Mouse (Mus musculus): Measurements from ENCODE around the gene 1700007K13Rik. TPM values are rescaled to one million over a fixed set of nuclear protein-coding genes. Genes with fewer than 3 reads are reported as not detected.

1700007K13Rik gene
- total and polyA plus RNA-seq, 3 experiments = 0.74 to 0.98 TPM; not detected in 1

DNA sequence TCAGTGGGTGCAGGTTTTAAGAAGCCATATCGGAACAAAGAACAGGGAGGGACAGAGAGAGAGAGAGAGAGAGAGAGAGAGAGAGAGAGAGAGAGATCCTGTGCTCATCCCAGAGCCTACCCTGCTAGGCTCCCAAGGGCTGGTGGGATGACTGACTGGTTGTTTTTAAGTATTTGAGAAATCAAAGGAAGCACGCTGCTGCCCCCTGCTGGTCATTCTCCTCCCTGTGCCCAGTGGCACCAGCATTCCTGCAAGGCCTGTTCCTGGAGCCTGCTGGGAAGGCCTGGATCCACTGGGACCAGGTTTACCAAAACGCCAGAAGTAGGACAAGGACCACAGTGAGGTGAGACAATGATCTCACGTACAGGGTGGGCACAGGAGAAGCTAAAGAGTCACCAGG lies 46.2 kb downstream of the 1700007K13Rik start:
- H3K79me2 ChIP-seq (replicated peaks; ENCODE audit: control insufficient read depth, extremely low read depth, insufficient read depth, poor library complexity, severe bottlenecking) = no peaks in the 10 kb centered on the region
- no peaks in the 10 kb centered on the region for H3K36me3 ChIP-seq (replicated peaks in 1 of 2; ENCODE audit: control insufficient read depth in 1 of 2, insufficient read depth in 1 of 2, low read length in 1 of 2)
- no peak overlapping the region for H3K4me3 ChIP-seq (replicated peaks in 1 of 3; ENCODE audit: low read depth in 2 of 3, low read length in 2 of 3, poor library complexity in 1 of 3)
- TF ChIP-seq SMC3 (IDR thresholded peaks at IDR 0.05; ENCODE audit: low read depth, low read length) (peak; percentile 65), ZNF384 (IDR thresholded peaks at IDR 0.05; ENCODE audit: low read depth, low read length) (peak; percentile 52; the same call in 1 of the 2 replicates), ETS1 (conservative IDR thresholded peaks at IDR 0.05; ENCODE audit: low read depth, low read length) (no peak), ZKSCAN1 (IDR thresholded peaks at IDR 0.05; ENCODE audit: borderline replicate concordance, low read depth, low read length) (no peak), CTCF (conservative IDR thresholded peaks at IDR 0.05 in 1 of 2, IDR thresholded peaks at IDR 0.05 in 1 of 2; ENCODE audit: low read depth in 2 of 2, low read length in 2 of 2) (peak; percentile 75 to 84), RAD21 (IDR thresholded peaks at IDR 0.05; ENCODE audit: low read depth, low read length) (peak; percentile 70), ZC3H11A (IDR thresholded peaks at IDR 0.05; ENCODE audit: low read depth, low read length) (no peak)
- no peak overlapping the region for H3K9ac ChIP-seq (ENCODE audit: insufficient read depth, low read depth)
- peaks cover 44% of the 10 kb centered on the region for H3K27me3 ChIP-seq (replicated peaks)
- peak; percentile 58 for DNase-seq (ENCODE audit: extremely low read depth)
- H3K4me2 ChIP-seq (ENCODE audit: insufficient read depth, low read depth, poor library complexity, severe bottlenecking) = no peak overlapping the region
- no peaks in the 10 kb centered on the region for H3K9me3 ChIP-seq (replicated peaks; ENCODE audit: low read length)
- in situ Hi-C loops (cut with MboI; ENCODE audit: low pct_ligation_motif_present, low pct_unique_long_range_greater_than_20kb, low sequenced_read_pairs) = loop anchor here (5.0 kb wide), 1 partner anchor 118 kb away; no protein-coding TSS in a partner anchor
- H3K4me1 ChIP-seq (ENCODE audit: control insufficient read depth in 1 of 2, insufficient read depth in 2 of 2) = 0 out of 4 replicates have a peak, but pooled peaks cover 0 to 3% of the 10 kb centered on the region in 2 experiments
- dilution Hi-C loops (cut with MboI; ENCODE audit: extremely low pct_ligation_motif_present, extremely low pct_unique_long_range_greater_than_20kb, low sequenced_read_pairs) = no loop called here
- H3K27ac ChIP-seq (ENCODE audit: insufficient read depth, low read depth) = no peak overlapping the region

DNA sequence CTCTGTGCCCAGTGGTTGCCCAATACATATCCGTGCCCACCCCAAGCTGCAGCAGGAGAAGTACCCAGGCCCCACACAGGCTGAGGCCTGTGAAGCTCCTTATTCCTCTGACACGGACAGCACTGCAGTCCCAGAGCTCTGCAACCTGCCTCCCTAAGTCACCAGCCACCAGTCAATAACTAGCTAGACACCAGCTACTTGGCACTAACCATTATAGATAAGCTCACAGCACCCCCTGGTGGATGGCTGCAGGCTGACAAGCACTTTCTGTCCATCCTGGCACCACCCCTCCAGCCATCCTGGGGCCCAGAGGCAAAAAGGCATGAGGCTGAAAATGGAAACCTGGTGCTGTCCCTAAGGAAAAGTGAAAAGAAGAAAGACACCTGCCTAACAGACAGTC lies 48.1 kb downstream of the 1700007K13Rik start:
- Histone ChIP-seq H3K27ac (ENCODE audit: insufficient read depth, low read depth) (no peak overlapping the region), H3K4me2 (ENCODE audit: insufficient read depth, low read depth, poor library complexity, severe bottlenecking) (no peak overlapping the region), H3K9me3 (replicated peaks; ENCODE audit: low read length) (no peaks in the 10 kb centered on the region), H3K36me3 (replicated peaks in 1 of 2; ENCODE audit: control insufficient read depth in 1 of 2, insufficient read depth in 1 of 2, low read length in 1 of 2) (no peaks in the 10 kb centered on the region), H3K9ac (ENCODE audit: insufficient read depth, low read depth) (no peak overlapping the region), H3K4me1 (ENCODE audit: control insufficient read depth in 1 of 2, insufficient read depth in 2 of 2) (0 out of 4 replicates have a peak, but pooled peaks cover 0 to 3% of the 10 kb centered on the region in 2 experiments), H3K79me2 (replicated peaks; ENCODE audit: control insufficient read depth, extremely low read depth, insufficient read depth, poor library complexity, severe bottlenecking) (no peaks in the 10 kb centered on the region), H3K4me3 (replicated peaks in 1 of 3; ENCODE audit: low read depth in 2 of 3, low read length in 2 of 3, poor library complexity in 1 of 3) (no peak overlapping the region), H3K27me3 (replicated peaks) (peaks cover 38% of the 10 kb centered on the region)
- dilution Hi-C loops (cut with MboI; ENCODE audit: extremely low pct_ligation_motif_present, extremely low pct_unique_long_range_greater_than_20kb, low sequenced_read_pairs) = no loop called here
- peak; percentile 84 for DNase-seq (ENCODE audit: extremely low read depth)
- TF ChIP-seq CTCF (conservative IDR thresholded peaks at IDR 0.05 in 1 of 2, IDR thresholded peaks at IDR 0.05 in 1 of 2; ENCODE audit: low read depth in 2 of 2, low read length in 2 of 2) (peak; percentile 63 to 95), ZC3H11A (IDR thresholded peaks at IDR 0.05; ENCODE audit: low read depth, low read length) (peak; percentile 44), SMC3 (IDR thresholded peaks at IDR 0.05; ENCODE audit: low read depth, low read length) (peak; percentile 90), E2F4 (IDR thresholded peaks at IDR 0.05; ENCODE audit: insufficient replicate concordance, low read depth, low read length) (no peak), POLR2A (IDR thresholded peaks at IDR 0.05; ENCODE audit: low read depth, low read length) (no peak), HCFC1 (IDR thresholded peaks at IDR 0.05; ENCODE audit: low read depth, low read length) (no peak), NRF1 (IDR thresholded peaks at IDR 0.05; ENCODE audit: low read depth, low read length) (no peak), NELFE (IDR thresholded peaks at IDR 0.05; ENCODE audit: low read depth, low read length) (peak; percentile 12; the same call in 1 of the 2 replicates), RAD21 (IDR thresholded peaks at IDR 0.05; ENCODE audit: low read depth, low read length) (peak; percentile 89), EP300 (IDR thresholded peaks at IDR 0.05; ENCODE audit: low read length) (no peak)
- in situ Hi-C loops (cut with MboI; ENCODE audit: low pct_ligation_motif_present, low pct_unique_long_range_greater_than_20kb, low sequenced_read_pairs) = loop anchor here (5.0 kb wide), 1 partner anchor 116 kb away; no protein-coding TSS in a partner anchor

Data from CH12.LX (cell line).